18 mouse cellular contexts compared by ENCODE assay signal in genomic region chr8:127542162-127542561, GRCm38 (mm10).
DNase-seq lines count a peak whose midpoint lies in the region; ATAC-seq and TF ChIP-seq lines count a peak whose summit lies in the region.
"Had no signal": no experiment of that assay in that cellular context is flagged by ENCODE, and none has a peak within 500 bp of the region (broad histone marks: within the 10 kb centered on the region; RNA-seq: fewer than 3 reads in every experiment).

No protein-coding gene starts in this region.

- no peak overlapping the region for H3K4me3 ChIP-seq in gastrocnemius, adult 2 months
- H3K4me3 ChIP-seq in liver, embryonic 15.5 days (replicated peaks), result no peak overlapping the region
- no peak overlapping the region for H3K4me3 ChIP-seq in forebrain, postnatal 0 days (ENCODE audit: low read depth, low read length)
- H3K4me3 ChIP-seq: heart, embryonic 10.5 days; lung, embryonic 15.5 days; midbrain, embryonic 13.5 days; myocyte had no signal

- intact Hi-C loops in gastrocnemius, adult 2 months (cut with DNase I), result no loop called here

- no peak overlapping the region for H3K4me2 ChIP-seq in liver, embryonic 15.5 days
- H3K4me2 ChIP-seq in forebrain, postnatal 0 days (ENCODE audit: low read depth), result no peak overlapping the region
- H3K4me2 ChIP-seq: lung, embryonic 15.5 days; midbrain, embryonic 13.5 days had no signal

- 39% methylated on average over 2 of the region's 2 CpGs for WGBS in liver, embryonic 15.5 days (ENCODE audit: insufficient replicate concordance)
- 91% methylated on average over 2 of the region's 2 CpGs for WGBS in forebrain, postnatal 0 days

- peak overlapping the region; percentile 17; the same call in 1 of the 2 replicates for H3K27ac ChIP-seq in gastrocnemius, adult 2 months
- no peak overlapping the region for H3K27ac ChIP-seq in liver, embryonic 15.5 days (replicated peaks)
- H3K27ac ChIP-seq in forebrain, postnatal 0 days (ENCODE audit: low read depth, low read length), result no peak overlapping the region
- H3K27ac ChIP-seq: heart, embryonic 10.5 days; lung, embryonic 15.5 days; midbrain, embryonic 13.5 days had no signal

- no peaks in the 10 kb centered on the region for H3K4me1 ChIP-seq in liver, embryonic 15.5 days (replicated peaks)
- H3K4me1 ChIP-seq in forebrain, postnatal 0 days (ENCODE audit: insufficient read depth), result no peaks in the 10 kb centered on the region
- H3K4me1 ChIP-seq: lung, embryonic 15.5 days; midbrain, embryonic 13.5 days had no signal

- TF ChIP-seq CTCF in gastrocnemius, adult 2 months (IDR thresholded peaks at IDR 0.05), result no peak
- no peak for TF ChIP-seq CTCF in forebrain, postnatal 0 days (IDR thresholded peaks at IDR 0.05; ENCODE audit: low read depth)

- no peak for DNase-seq in gastrocnemius, adult 2 months
- no peak for DNase-seq in gastrocnemius, adult 18-20 months (ENCODE audit: low spot score)
- DNase-seq in 3T3-L1 (ENCODE audit: low read depth, low spot score), result peak; percentile 1
- peak; percentile 1 for DNase-seq in c-Kit-positive CD71-positive TER-119-positive erythroid progenitor cells, embryonic 14.5 days (ENCODE audit: low spot score)
- DNase-seq in urinary bladder, postnatal 14 days (ENCODE audit: low spot score), result no peak
- DNase-seq in forebrain, postnatal 0 days, result no peak
- DNase-seq in left cerebral cortex, adult 18-20 months (ENCODE audit: low spot score in 2 of 2), result no peak
- DNase-seq: adrenal gland, postnatal 25 days; cerebellum, postnatal 10 days; heart, postnatal 4 days; kidney, adult 8-10 months; left cerebral cortex, postnatal 4 days had no signal

- no peaks in the 10 kb centered on the region for H3K36me3 ChIP-seq in liver, embryonic 15.5 days (replicated peaks)
- H3K36me3 ChIP-seq in forebrain, postnatal 0 days (ENCODE audit: insufficient read depth), result no peaks in the 10 kb centered on the region
- H3K36me3 ChIP-seq: heart, embryonic 10.5 days; lung, embryonic 15.5 days; midbrain, embryonic 13.5 days had no signal

- no peaks in the 10 kb centered on the region for H3K9me3 ChIP-seq in liver, embryonic 15.5 days (replicated peaks)
- H3K9me3 ChIP-seq in forebrain, postnatal 0 days (ENCODE audit: low read length), result no peaks in the 10 kb centered on the region
- H3K9me3 ChIP-seq: heart, embryonic 10.5 days; lung, embryonic 15.5 days; midbrain, embryonic 13.5 days had no signal

- ATAC-seq in liver, embryonic 15.5 days (ENCODE audit: insufficient read depth), result peak; percentile 59; the same call in 1 of the 2 replicates
- ATAC-seq in forebrain, postnatal 0 days, result no peak
- ATAC-seq: forebrain, embryonic 14.5 days; midbrain, embryonic 13.5 days had no signal

- no peaks in the 10 kb centered on the region for H3K27me3 ChIP-seq in liver, embryonic 15.5 days
- H3K27me3 ChIP-seq in forebrain, postnatal 0 days (ENCODE audit: insufficient read depth, low read length), result no peaks in the 10 kb centered on the region
- H3K27me3 ChIP-seq: lung, embryonic 15.5 days; midbrain, embryonic 13.5 days had no signal

- no peak overlapping the region for H3K9ac ChIP-seq in liver, embryonic 15.5 days
- no peak overlapping the region for H3K9ac ChIP-seq in forebrain, postnatal 0 days
- H3K9ac ChIP-seq: lung, embryonic 15.5 days; midbrain, embryonic 13.5 days had no signal

Comparison
In these comparisons a context has a peak if more than half of its experiments do, and no peak if none do; other contexts are left out.
1. DNase-seq: peak in 3T3-L1 (single experiment) and c-Kit-positive CD71-positive TER-119-positive erythroid progenitor cells, embryonic 14.5 days (single experiment); none in gastrocnemius, adult 2 months (single experiment), gastrocnemius, adult 18-20 months (single experiment), urinary bladder, postnatal 14 days (single experiment), forebrain, postnatal 0 days (single experiment) and left cerebral cortex, adult 18-20 months (0 of 2).